Mouse (Mus musculus): ENCODE data around the gene Zfp280b. TPM values are rescaled to one million over a fixed set of nuclear protein-coding genes. Genes with fewer than 3 reads are reported as not detected.
"Not testable (repeated sequence)": the region's sequence is repeated elsewhere in the genome, so short reads cannot be mapped to it uniquely, and the experiment has no call there.

Gene Zfp280b
- total RNA-seq (2021) = 10 to 100 TPM; 15.9 to 17.2 TPM

DNA sequence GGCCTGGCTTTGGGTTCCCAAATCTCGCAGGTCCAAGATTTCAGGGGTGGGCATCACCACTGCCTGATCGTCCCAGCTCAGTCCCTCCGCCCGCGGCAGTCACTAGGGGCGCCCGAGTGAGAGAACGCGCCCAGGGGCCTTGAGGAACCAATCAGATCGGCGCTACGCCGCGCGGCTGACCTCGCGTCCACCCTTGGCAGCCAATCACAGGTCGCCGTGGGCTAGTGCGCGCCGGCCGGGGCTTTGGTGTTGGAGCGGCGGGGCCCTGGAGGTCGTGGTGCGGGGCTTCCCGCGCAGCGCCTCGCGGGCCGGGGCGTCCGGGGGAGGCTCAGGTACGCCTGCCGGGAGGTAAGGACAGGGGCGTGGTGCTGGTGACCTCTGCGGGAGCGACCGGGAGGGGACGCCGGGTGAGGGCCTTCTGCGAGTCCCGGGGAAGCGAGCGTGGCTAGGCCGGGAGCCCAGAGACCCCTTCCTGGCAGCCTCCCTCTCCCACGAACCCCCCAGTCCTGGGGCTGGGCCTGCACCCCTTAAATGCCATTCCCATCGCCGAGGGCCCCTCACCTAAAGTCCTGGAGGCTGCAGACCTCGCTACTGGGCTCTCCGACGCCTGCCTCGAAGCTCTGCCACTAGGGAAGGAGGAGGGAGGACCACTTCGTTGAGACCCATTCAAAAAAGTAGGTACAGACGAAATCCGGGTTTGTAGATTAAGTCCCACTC is at the start of gene Zfp280b:
Zfp280b (plus strand) TSS at position 249 of the 717 bp plus-strand sequence.
- DNase-seq (ENCODE audit: extremely low spot score in 1 of 2, low spot score in 1 of 2) = peak; percentile 84 to 92

- no peak for DNase-seq (ENCODE audit: extremely low spot score in 1 of 2, low spot score in 1 of 2)
Observed at GRCm38 (mm10) chr10:75990430-75991042, 41.9 kb upstream of the Zfp280b start.

DNA sequence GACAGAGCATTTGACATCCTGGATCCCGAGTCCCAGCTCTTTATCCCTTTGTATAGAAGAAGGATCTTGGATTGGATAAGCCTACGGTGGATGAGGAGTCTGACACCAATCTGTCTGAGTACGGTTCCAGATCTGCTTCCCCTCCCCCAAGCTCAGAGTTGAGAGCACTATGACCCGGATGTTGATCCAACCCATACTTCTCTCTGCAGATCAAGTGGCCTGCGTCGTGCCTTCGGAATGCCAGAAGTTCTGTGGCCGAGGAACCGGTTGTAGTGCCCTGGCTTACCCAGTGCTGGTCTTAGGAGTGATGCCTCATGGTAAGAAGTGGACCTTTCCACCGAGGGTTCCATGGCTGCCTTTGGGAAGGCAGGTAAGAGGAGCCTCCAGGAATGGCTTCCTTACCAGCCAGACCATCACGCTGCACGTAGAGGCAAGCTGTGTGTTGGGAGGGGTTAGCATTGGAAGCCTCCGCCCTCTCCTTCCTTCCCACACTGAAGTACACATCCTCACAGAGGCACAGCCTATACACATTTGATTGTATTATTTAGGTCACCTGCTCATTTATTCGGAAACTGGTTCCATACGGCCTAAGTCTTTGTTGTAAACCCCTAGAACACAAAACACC is 38.7 kb upstream of the Zfp280b start:
- no peak for DNase-seq (ENCODE audit: extremely low spot score in 1 of 2, low spot score in 1 of 2)

DNA sequence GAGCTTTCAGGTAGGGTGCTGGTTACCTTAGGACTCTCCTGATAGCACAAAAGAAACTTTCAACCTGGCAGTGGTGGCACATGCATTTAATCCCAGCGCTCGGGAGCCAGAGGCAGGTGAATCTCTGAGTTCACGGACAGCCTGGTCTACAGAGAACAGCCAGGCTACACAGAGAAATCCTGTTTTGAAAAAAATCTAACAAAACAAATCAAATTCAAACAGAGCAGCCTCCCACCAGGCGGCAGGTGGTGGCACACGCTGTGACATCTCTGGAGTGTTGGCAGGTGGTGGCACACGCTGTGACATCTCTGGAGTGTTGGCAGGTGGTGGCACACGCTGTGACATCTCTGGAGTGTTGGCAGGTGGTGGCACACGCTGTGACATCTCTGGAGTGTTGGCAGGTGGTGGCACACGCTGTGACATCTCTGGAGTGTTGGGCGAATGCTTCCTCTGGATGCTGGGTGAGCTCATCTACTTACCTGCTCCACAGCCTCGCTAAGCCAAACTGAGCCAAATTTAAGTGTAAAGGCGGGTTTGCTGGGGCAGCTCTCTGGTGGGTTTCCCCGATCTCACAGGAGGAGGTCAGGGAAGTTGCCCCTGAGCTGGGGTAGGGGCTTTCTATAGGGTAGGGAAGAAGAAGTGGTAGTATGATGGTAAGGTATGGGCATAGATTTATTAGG is 37.8 kb upstream of the Zfp280b start:
- not testable (repeated sequence) for DNase-seq (ENCODE audit: extremely low spot score in 1 of 2, low spot score in 1 of 2)

DNA sequence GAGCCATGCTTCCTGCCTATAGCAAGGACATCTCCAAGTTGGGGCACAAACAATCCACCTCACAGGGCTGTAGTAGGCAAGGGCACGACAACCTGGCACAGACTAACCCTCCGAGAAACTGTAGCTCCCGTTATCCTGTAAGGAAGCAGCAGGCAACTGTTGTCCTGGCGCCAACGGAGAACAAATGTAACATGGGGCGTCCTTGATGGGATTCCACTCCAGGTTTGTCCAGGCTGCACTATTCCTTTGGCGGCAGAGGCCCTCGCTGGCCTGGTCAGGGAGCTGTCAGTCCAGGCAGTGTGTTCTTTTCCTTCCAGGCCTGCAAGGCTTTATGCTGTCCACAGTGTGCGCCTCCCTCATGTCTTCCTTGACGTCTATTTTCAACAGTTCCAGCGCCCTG is 37.0 kb upstream of the Zfp280b start:
- no peak for DNase-seq (ENCODE audit: extremely low spot score in 1 of 2, low spot score in 1 of 2)

- no peak for DNase-seq (ENCODE audit: extremely low spot score in 1 of 2, low spot score in 1 of 2)
Observed at GRCm38 (mm10) chr10:75996315-75996714, 36.1 kb upstream of the Zfp280b start.

DNA sequence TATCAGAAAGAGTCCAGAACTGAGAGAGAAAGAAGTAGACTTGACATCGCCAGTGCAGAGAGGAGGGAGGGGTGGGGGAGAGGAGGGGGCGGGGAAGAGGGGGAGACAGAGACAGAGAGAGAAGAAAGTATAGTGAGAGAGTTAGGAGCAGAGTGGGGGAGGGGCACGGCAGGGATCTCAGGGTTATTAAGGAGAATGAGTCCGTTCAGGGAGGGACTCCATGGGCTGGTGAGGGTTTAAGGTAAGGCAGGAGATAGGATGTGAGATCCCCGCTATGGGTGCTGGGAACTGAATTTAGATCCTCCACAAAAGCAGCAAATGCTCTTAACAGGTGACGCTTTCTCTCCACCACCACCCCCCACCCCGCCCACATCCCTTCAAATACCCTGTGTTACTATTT is 31.3 kb upstream of the Zfp280b start:
- no peak for DNase-seq (ENCODE audit: extremely low spot score in 1 of 2, low spot score in 1 of 2)

DNA sequence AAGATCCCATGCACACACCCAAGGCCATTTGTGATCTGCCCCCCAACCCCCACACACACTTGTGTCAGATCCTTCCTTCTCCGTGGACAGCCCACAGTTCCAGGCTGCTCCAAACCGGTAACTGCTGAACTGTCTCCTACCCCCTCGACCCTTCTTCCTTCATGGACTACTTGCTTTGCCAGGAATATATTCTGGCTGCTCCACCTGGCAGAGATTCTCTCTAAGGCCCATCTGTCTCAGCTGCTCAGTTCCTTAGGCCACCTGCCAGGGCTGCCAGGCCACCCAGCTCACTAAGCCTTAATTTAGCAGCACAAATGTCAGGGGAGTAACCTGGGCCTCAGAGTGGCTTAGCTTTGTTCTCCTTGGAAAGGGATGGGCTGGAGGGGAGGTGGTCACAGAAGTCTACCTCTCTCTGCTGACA is 30.3 kb upstream of the Zfp280b start:
- no peak for DNase-seq (ENCODE audit: extremely low spot score in 1 of 2, low spot score in 1 of 2)

- no peak for DNase-seq (ENCODE audit: extremely low spot score in 1 of 2, low spot score in 1 of 2)
Observed at GRCm38 (mm10) chr10:76002615-76003014, 29.8 kb upstream of the Zfp280b start.

GRCm38 (mm10) chr10:76003221-76003620 is 29.2 kb upstream of the Zfp280b start:
- no peak for DNase-seq (ENCODE audit: extremely low spot score in 1 of 2, low spot score in 1 of 2)

GRCm38 (mm10) chr10:76006385-76006784 is 26.1 kb upstream of the Zfp280b start:
- DNase-seq (ENCODE audit: extremely low spot score in 1 of 2, low spot score in 1 of 2) = no peak

- DNase-seq (ENCODE audit: extremely low spot score in 1 of 2, low spot score in 1 of 2) = no peak
Observed at GRCm38 (mm10) chr10:76009812-76010211, 22.6 kb upstream of the Zfp280b start.

DNA sequence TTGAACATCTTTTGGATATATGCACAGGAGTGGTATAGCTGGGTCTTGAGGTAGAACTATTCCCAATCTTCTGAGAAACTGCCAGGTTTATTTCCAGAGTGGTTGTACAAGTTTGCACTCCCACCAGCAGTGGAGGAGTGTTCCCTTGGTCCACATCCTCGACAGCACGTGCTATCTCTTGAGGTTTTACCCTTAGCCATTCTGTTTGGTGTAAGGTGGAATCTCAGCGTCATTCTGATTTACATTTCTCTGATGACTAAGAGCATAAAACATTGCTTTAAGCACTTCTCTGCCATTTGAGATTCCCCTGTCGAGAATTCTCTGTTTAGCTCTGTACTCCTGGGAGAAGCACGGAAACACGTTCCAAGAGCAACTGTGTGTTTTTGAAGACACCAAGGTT is 19.5 kb upstream of the Zfp280b start:
- no peak for DNase-seq (ENCODE audit: extremely low spot score in 1 of 2, low spot score in 1 of 2)

DNA sequence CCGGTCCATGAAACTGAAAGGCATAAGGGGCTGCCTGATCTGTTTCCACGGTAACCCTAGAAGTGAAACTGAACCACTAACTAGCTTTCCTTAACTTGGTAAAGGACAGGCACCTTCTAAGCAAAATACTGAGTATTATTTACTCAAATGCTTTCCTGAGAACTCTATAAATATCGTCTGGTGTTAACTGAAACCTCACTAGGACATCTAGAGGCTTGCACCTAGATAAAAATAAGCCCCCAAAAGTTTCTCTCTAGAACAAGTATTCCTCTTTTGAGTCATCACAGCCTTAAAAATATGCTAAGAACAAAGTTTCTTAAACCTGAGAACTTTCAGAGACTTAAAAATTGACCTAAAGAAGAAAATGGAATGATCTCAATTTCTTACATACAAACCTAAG is 15.6 kb upstream of the Zfp280b start:
- DNase-seq (ENCODE audit: extremely low spot score in 1 of 2, low spot score in 1 of 2) = no peak

GRCm38 (mm10) chr10:76021728-76022127 is 10.7 kb upstream of the Zfp280b start:
- DNase-seq (ENCODE audit: extremely low spot score in 1 of 2, low spot score in 1 of 2) = no peak

DNA sequence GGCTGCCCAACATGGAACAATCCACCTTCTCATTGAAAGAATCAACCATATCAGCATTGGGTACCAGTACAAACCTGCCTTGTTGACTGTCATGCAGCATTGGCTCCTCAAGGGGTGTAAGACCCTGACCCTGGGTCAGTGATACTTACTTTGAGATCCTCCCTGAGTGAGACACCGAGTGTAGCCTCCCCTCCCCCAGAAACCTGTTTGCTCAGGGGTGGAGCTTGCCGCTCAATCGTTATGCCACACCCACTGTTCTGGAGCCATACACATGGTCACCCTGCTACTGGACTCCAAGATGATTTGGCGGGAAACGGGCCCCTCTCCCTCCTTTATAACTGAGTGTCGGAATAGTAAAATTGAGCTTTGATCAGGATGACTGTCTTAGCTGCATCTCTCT is 8.5 kb upstream of the Zfp280b start:
- no peak for DNase-seq (ENCODE audit: extremely low spot score in 1 of 2, low spot score in 1 of 2)

GRCm38 (mm10) chr10:76025470-76026190 is 6.8 kb upstream of the Zfp280b start:
- DNase-seq (ENCODE audit: extremely low spot score in 1 of 2, low spot score in 1 of 2) = no peak

DNA sequence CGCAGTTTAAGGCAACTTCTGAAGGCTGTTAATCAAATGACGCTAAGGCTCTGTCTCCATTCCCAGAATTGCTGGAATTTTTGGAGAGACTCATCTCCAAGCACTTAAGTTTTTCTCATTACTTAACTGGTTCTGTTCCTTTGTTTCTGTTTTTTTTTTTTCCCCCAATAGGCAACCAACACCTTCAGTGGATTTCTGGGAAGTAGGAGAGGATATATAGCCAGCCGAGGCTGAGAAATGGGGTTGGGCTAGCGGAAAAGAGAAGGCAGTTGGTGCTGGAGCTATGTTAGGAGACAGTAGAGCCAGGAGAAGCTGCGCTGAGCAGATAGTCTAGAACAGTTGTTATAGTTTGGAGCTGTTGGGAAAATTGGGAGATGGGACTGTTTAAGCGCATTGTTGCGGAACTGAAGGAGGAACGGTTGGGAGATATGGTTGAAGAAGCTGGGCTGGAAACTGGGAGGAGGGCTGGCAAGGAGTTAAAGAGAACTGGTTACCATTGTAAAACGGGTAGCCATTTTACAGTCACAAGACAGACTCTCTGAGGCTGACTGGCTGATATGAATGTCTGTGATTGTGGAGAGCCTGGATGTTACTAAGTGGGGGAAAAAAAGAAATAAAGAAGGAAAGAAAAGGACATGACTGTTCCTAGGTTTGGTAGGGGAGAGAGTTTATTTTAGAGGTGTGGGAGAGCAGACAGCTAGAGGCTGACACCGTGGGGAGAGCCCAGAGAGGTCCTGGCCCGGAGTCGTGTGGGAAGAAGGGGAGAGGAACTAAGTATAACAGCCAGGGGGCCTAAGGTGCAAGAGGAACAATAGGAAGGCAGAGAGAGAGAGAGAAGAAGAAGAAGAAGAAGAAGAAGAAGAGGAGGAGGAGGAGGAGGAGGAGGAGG is 5.1 kb upstream of the Zfp280b start:
- DNase-seq (ENCODE audit: extremely low spot score in 1 of 2, low spot score in 1 of 2) = no peak

DNA sequence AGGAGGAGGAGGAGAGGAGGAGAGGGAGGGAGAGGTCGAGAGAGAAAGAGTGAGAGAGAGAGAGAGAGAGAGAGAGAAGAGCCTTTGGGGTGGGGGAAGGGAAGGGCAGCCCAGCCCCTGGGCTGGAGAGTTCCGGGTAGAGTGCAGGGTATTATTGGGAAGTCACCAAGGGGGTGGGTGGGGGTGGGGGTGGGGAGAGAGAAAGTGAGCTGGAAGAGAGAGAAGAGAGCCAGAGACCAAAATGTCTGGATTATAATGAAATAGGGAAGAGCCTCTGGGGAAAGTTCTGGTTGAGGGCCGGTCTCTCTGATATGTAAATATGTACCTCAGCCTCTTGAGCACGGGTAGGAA is 4.5 kb upstream of the Zfp280b start:
- no peak for DNase-seq (ENCODE audit: extremely low spot score in 1 of 2, low spot score in 1 of 2)

DNA sequence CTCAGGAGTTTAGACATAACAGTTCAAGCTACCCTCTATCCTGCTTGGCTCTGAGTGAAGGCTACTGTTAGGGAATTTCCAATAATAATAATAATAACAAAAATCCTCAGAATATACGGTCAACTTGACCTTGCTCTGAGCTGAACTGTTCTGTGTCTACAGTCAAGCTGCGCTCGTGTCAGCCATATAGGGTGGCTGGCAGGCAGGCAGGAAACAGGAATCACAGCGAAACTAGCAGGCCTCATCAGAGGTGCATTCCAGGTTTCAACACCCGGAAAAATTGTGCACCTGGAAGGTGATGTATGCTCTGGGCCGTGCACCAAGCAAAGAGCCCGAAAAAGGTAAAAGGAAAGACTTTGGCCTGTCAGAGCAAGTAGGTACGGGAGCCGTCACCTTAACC is 4.1 kb upstream of the Zfp280b start:
- DNase-seq (ENCODE audit: extremely low spot score in 1 of 2, low spot score in 1 of 2) = no peak

Data from layer of hippocampus, postnatal 25 days (tissue).